Mouse (Mus musculus): Measurements from ENCODE around the gene Ttc9b. TPM values are rescaled to one million over a fixed set of nuclear protein-coding genes. Genes with fewer than 3 reads are reported as not detected.
A peak's percentile ranks its signal among the peaks of the same experiment; 100 is the strongest.

The Ttc9b gene
- polyA plus RNA-seq, 1 experiment from 2014 or later = 0.10 TPM

GRCm38 (mm10) chr7:27647281-27648002, 6.3 kb upstream of the Ttc9b start:
- no peak overlapping the region for H3K27ac ChIP-seq
- H3K36me3 ChIP-seq = no peaks in the 10 kb centered on the region
- ATAC-seq (ENCODE audit: low FRiP score, low read depth) = no peak
- H3K4me1 ChIP-seq = no peaks in the 10 kb centered on the region
- no peak overlapping the region for H3K4me2 ChIP-seq (replicated peaks)
- no peak overlapping the region for H3K9ac ChIP-seq
- 78% methylated on average over 6 of the region's 6 CpGs for WGBS
- no peaks in the 10 kb centered on the region for H3K9me3 ChIP-seq
- peaks cover 13% of the 10 kb centered on the region for H3K27me3 ChIP-seq
- no peak overlapping the region for H3K4me3 ChIP-seq

GRCm38 (mm10) chr7:27649723-27650122, 4.0 kb upstream of the Ttc9b start:
- 88% methylated on average over 11 of the region's 11 CpGs for WGBS
- Histone ChIP-seq H3K9me3 (no peaks in the 10 kb centered on the region), H3K36me3 (no peaks in the 10 kb centered on the region), H3K4me2 (replicated peaks) (no peak overlapping the region), H3K9ac (no peak overlapping the region), H3K4me1 (peaks cover 8% of the 10 kb centered on the region), H3K4me3 (no peak overlapping the region), H3K27me3 (peaks cover 35% of the 10 kb centered on the region), H3K27ac (no peak overlapping the region)
- ATAC-seq (ENCODE audit: low FRiP score, low read depth) = no peak

- no peak overlapping the region for H3K9ac ChIP-seq
- no peaks in the 10 kb centered on the region for H3K9me3 ChIP-seq
- H3K4me2 ChIP-seq (replicated peaks) = no peak overlapping the region
- ATAC-seq (ENCODE audit: low FRiP score, low read depth) = no peak
- 6% methylated on average over 10 of the region's 10 CpGs for WGBS
- no peak overlapping the region for H3K4me3 ChIP-seq
- no peak overlapping the region for H3K27ac ChIP-seq
- H3K36me3 ChIP-seq = no peaks in the 10 kb centered on the region
- H3K4me1 ChIP-seq = peaks cover 8% of the 10 kb centered on the region
- H3K27me3 ChIP-seq = peaks cover 48% of the 10 kb centered on the region
These were observed 2.8 kb upstream of the Ttc9b start for GRCm38 (mm10) chr7:27650949-27651348.

GRCm38 (mm10) chr7:27654607-27655276, 1.0 kb downstream of the Ttc9b start:
- H3K27ac ChIP-seq = no peak overlapping the region
- no peaks in the 10 kb centered on the region for H3K9me3 ChIP-seq
- H3K27me3 ChIP-seq = peaks cover 86% of the 10 kb centered on the region
- peaks cover 34% of the 10 kb centered on the region for H3K36me3 ChIP-seq
- 64% methylated on average over 20 of the region's 20 CpGs for WGBS
- H3K4me2 ChIP-seq (replicated peaks) = no peak overlapping the region
- no peak for ATAC-seq (ENCODE audit: low FRiP score, low read depth)
- 0 out of 2 replicates have a peak overlapping the region, but pooled peaks have one; percentile 35 for H3K4me3 ChIP-seq
- H3K9ac ChIP-seq = no peak overlapping the region
- peaks cover 8% of the 10 kb centered on the region for H3K4me1 ChIP-seq

- peaks cover 87% of the 10 kb centered on the region for H3K27me3 ChIP-seq
- 35% methylated on average over 11 of the region's 11 CpGs for WGBS
- H3K4me1 ChIP-seq = peaks cover 8% of the 10 kb centered on the region
- H3K9me3 ChIP-seq = no peaks in the 10 kb centered on the region
- H3K27ac ChIP-seq = no peak overlapping the region
- no peak for ATAC-seq (ENCODE audit: low FRiP score, low read depth)
- H3K4me3 ChIP-seq = no peak overlapping the region
- H3K9ac ChIP-seq = no peak overlapping the region
- H3K4me2 ChIP-seq (replicated peaks) = no peak overlapping the region
- H3K36me3 ChIP-seq = peaks cover 36% of the 10 kb centered on the region
These were observed 1.8 kb downstream of the Ttc9b start for GRCm38 (mm10) chr7:27655545-27655944.

- WGBS = 88% methylated on average over 16 of the region's 16 CpGs
- Histone ChIP-seq H3K9me3 (no peaks in the 10 kb centered on the region), H3K4me3 (no peak overlapping the region), H3K27me3 (peaks cover 83% of the 10 kb centered on the region), H3K27ac (no peak overlapping the region), H3K4me1 (peaks cover 8% of the 10 kb centered on the region), H3K36me3 (peaks cover 46% of the 10 kb centered on the region), H3K9ac (no peak overlapping the region), H3K4me2 (replicated peaks) (no peak overlapping the region)
- no peak for ATAC-seq (ENCODE audit: low FRiP score, low read depth)
These were observed 2.9 kb downstream of the Ttc9b start for GRCm38 (mm10) chr7:27656600-27656999.

GRCm38 (mm10) chr7:27657824-27658395, 4.2 kb downstream of the Ttc9b start:
- ATAC-seq (ENCODE audit: low FRiP score, low read depth) = no peak
- peaks cover 70% of the 10 kb centered on the region for H3K27me3 ChIP-seq
- H3K9me3 ChIP-seq = no peaks in the 10 kb centered on the region
- WGBS = 24% methylated on average over 53 of the region's 53 CpGs
- H3K4me2 ChIP-seq (replicated peaks) = no peak overlapping the region
- peaks cover 8% of the 10 kb centered on the region for H3K4me1 ChIP-seq
- peaks cover 56% of the 10 kb centered on the region for H3K36me3 ChIP-seq
- no peak overlapping the region for H3K4me3 ChIP-seq
- no peak overlapping the region for H3K9ac ChIP-seq
- no peak overlapping the region for H3K27ac ChIP-seq

GRCm38 (mm10) chr7:27658712-27659663, 5.3 kb downstream of the Ttc9b start:
- Histone ChIP-seq H3K27me3 (peaks cover 59% of the 10 kb centered on the region), H3K36me3 (peaks cover 61% of the 10 kb centered on the region), H3K9me3 (no peaks in the 10 kb centered on the region), H3K9ac (no peak overlapping the region), H3K4me2 (replicated peaks) (no peak overlapping the region), H3K4me1 (peaks cover 3% of the 10 kb centered on the region), H3K4me3 (no peak overlapping the region), H3K27ac (no peak overlapping the region)
- ATAC-seq (ENCODE audit: low FRiP score, low read depth) = no peak
- WGBS = 53% methylated on average over 14 of the region's 14 CpGs

- H3K9me3 ChIP-seq = no peaks in the 10 kb centered on the region
- WGBS = 85% methylated on average over 4 of the region's 4 CpGs
- peaks cover 82% of the 10 kb centered on the region for H3K36me3 ChIP-seq
- ATAC-seq (ENCODE audit: low FRiP score, low read depth) = no peak
- no peak overlapping the region for H3K4me3 ChIP-seq
- no peak overlapping the region for H3K9ac ChIP-seq
- no peak overlapping the region for H3K4me2 ChIP-seq (replicated peaks)
- no peak overlapping the region for H3K27ac ChIP-seq
- H3K4me1 ChIP-seq = no peaks in the 10 kb centered on the region
- H3K27me3 ChIP-seq = peaks cover 28% of the 10 kb centered on the region
These were observed 8.3 kb downstream of the Ttc9b start for GRCm38 (mm10) chr7:27662038-27662437.

GRCm38 (mm10) chr7:27673064-27673574, 19.4 kb downstream of the Ttc9b start:
- 64% methylated on average over 9 of the region's 9 CpGs for WGBS
- H3K27ac ChIP-seq = no peak overlapping the region

GRCm38 (mm10) chr7:27673575-27674131, 19.9 kb downstream of the Ttc9b start:
- Histone ChIP-seq H3K36me3 (peaks cover 21% of the 10 kb centered on the region), H3K4me2 (replicated peaks) (peak overlapping the region; percentile 99), H3K9ac (peak overlapping the region; percentile 93), H3K27me3 (no peaks in the 10 kb centered on the region), H3K27ac (no peak overlapping the region), H3K4me3 (peak overlapping the region; percentile 90), H3K9me3 (no peaks in the 10 kb centered on the region), H3K4me1 (peaks cover 27% of the 10 kb centered on the region)
- peak; percentile 13; the same call in 1 of the 2 replicates for ATAC-seq (ENCODE audit: low FRiP score, low read depth)
- 2% methylated on average over 42 of the region's 52 CpGs for WGBS

More at GRCm38 (mm10) chr7:27673064-27673574, 19.4 kb downstream of the Ttc9b start:
- Histone ChIP-seq H3K27me3 (no peaks in the 10 kb centered on the region), H3K4me2 (replicated peaks) (peak overlapping the region; percentile 99), H3K36me3 (peaks cover 26% of the 10 kb centered on the region), H3K9me3 (no peaks in the 10 kb centered on the region), H3K4me3 (peak overlapping the region; percentile 90), H3K9ac (peak overlapping the region; percentile 93), H3K4me1 (peaks cover 27% of the 10 kb centered on the region)
- no peak for ATAC-seq (ENCODE audit: low FRiP score, low read depth)

All from limb, embryonic 13.5 days (tissue).